Mouse (Mus musculus) hindbrain, embryonic 16.5 days (tissue): ENCODE data around the gene Ly6g6d. TPM values are rescaled to one million over a fixed set of nuclear protein-coding genes. Genes with fewer than 3 reads are reported as not detected.

Source experiments
- ATAC-seq: fragments of 200-750 bp; cut with Nextera tagmentation; 2 replicates; pipeline ENCODE4 v1.8.0; 2017; ENCODE audit warnings: moderate TSS enrichment, moderate library complexity
- H3K27ac ChIP-seq: fragments of 300-500 bp; sonication (generic); 2 replicates; pipeline ENCODE4 v1.5.1; 2014; ENCODE audit warnings: low read depth, mild to moderate bottlenecking, control low read depth, low read length, moderate library complexity
- H3K27me3 ChIP-seq: fragments of 300-500 bp; sonication (generic); replicated peaks from 2 replicates; pipeline ENCODE4 v1.6.1; 2014; ENCODE audit warnings: low read length; ENCODE audit not compliant: control insufficient read depth, insufficient read depth
- H3K36me3 ChIP-seq: fragments of 300-500 bp; sonication (generic); 2 replicates; pipeline ENCODE4 v1.6.1; 2014; ENCODE audit warnings: mild to moderate bottlenecking, low read length, moderate library complexity, mixed read lengths; ENCODE audit not compliant: control insufficient read depth, insufficient read depth
- H3K4me1 ChIP-seq: fragments of 300-500 bp; sonication (generic); 2 replicates; pipeline ENCODE4 v1.6.1; 2014; ENCODE audit warnings: low read depth, low read length; ENCODE audit not compliant: control insufficient read depth, insufficient read depth
- H3K4me2 ChIP-seq: fragments of 300-500 bp; sonication (generic); 2 replicates; pipeline ENCODE4 v1.6.1; 2014; ENCODE audit warnings: mild to moderate bottlenecking, low read length, control low read depth, moderate library complexity
- H3K4me3 ChIP-seq: fragments of 300-500 bp; sonication (generic); 2 replicates; pipeline ENCODE4 v1.5.1; 2014; ENCODE audit warnings: mild to moderate bottlenecking, low read length, control low read depth, moderate library complexity
- H3K9ac ChIP-seq: fragments of 300-500 bp; sonication (generic); 2 replicates; pipeline ENCODE4 v1.6.1; 2014; ENCODE audit warnings: low read depth, mild to moderate bottlenecking, control low read depth, low read length, moderate library complexity
- H3K9me3 ChIP-seq: fragments of 300-500 bp; sonication (generic); 2 replicates; pipeline ENCODE4 v1.6.1; 2014; ENCODE audit warnings: mild to moderate bottlenecking, low read length, moderate library complexity; ENCODE audit not compliant: control insufficient read depth
- WGBS: fragments of 180-500 bp; shearing (Covaris S2); extraction: QIAGEN DNeasy Blood & Tissue Kit; methylation state at CpG from one replicate; pipeline ENCODE4 v1.1.7; 2014; 5-methylcytosine and 5-hydroxymethylcytosine counted together
- polyA plus RNA-seq: library from polyadenylated mRNA; unstranded; fragments of >200 nt; fragmentation: Nextera tagmentation; extraction: Ambion mirVana; gene quantifications from 2 replicates; pipeline ENCODE4 v1.2.1, GENCODE M21; 2015

Gene Ly6g6d
- polyA plus RNA-seq, 1 experiment from 2014 or later: 0.68 TPM

GRCm38 (mm10) chr17:35064378-35064877, 13.4 kb downstream of the Ly6g6d start:
- peak overlapping the region; percentile 55 for H3K4me2 ChIP-seq
- H3K4me1 ChIP-seq: peaks cover 24% of the 10 kb centered on the region
- H3K9ac ChIP-seq: no peak overlapping the region
- 41% methylated on average over 10 of the region's 10 CpGs for WGBS
- H3K27ac ChIP-seq: no peak overlapping the region
- peaks cover 18% of the 10 kb centered on the region for H3K27me3 ChIP-seq
- ATAC-seq: no peak
- H3K36me3 ChIP-seq: peaks cover 14% of the 10 kb centered on the region
- H3K4me3 ChIP-seq: no peak overlapping the region; the same call in 1 of the 2 replicates
- no peaks in the 10 kb centered on the region for H3K9me3 ChIP-seq

GRCm38 (mm10) chr17:35063466-35063865, 14.4 kb downstream of the Ly6g6d start:
- no peak overlapping the region for H3K4me2 ChIP-seq
- peaks cover 24% of the 10 kb centered on the region for H3K4me1 ChIP-seq
- no peak overlapping the region for H3K9ac ChIP-seq
- H3K27me3 ChIP-seq: peaks cover 18% of the 10 kb centered on the region
- H3K9me3 ChIP-seq: no peaks in the 10 kb centered on the region
- no peak overlapping the region for H3K4me3 ChIP-seq
- H3K27ac ChIP-seq: no peak overlapping the region
- H3K36me3 ChIP-seq: peaks cover 14% of the 10 kb centered on the region
- WGBS: 79% methylated on average over 3 of the region's 3 CpGs
- no peak for ATAC-seq

- Histone ChIP-seq H3K36me3 (peaks cover 14% of the 10 kb centered on the region), H3K27me3 (peaks cover 14% of the 10 kb centered on the region), H3K9me3 (no peaks in the 10 kb centered on the region), H3K27ac (no peak overlapping the region), H3K4me3 (no peak overlapping the region), H3K4me1 (peaks cover 24% of the 10 kb centered on the region), H3K4me2 (no peak overlapping the region), H3K9ac (no peak overlapping the region)
- no peak for ATAC-seq
- WGBS: 85% methylated on average over 8 of the region's 8 CpGs
Measured at GRCm38 (mm10) chr17:35061299-35061698, 16.6 kb downstream of the Ly6g6d start.

- no peak for ATAC-seq
- Histone ChIP-seq H3K27ac (no peak overlapping the region), H3K9ac (peak overlapping the region; percentile 86), H3K27me3 (peaks cover 14% of the 10 kb centered on the region), H3K36me3 (peaks cover 14% of the 10 kb centered on the region), H3K4me2 (peak overlapping the region; percentile 94), H3K4me1 (peaks cover 24% of the 10 kb centered on the region), H3K4me3 (peak overlapping the region; percentile 82), H3K9me3 (no peaks in the 10 kb centered on the region)
- WGBS: 60% methylated on average over 22 of the region's 22 CpGs
Measured at GRCm38 (mm10) chr17:35060737-35061297, 17.0 kb downstream of the Ly6g6d start.

GRCm38 (mm10) chr17:35060071-35060470, 17.8 kb downstream of the Ly6g6d start:
- H3K27me3 ChIP-seq: peaks cover 12% of the 10 kb centered on the region
- peak overlapping the region; percentile 82 for H3K4me3 ChIP-seq
- H3K9me3 ChIP-seq: no peaks in the 10 kb centered on the region
- no peak for ATAC-seq
- peak overlapping the region; percentile 94 for H3K4me2 ChIP-seq
- 25% methylated on average over 14 of the region's 14 CpGs for WGBS
- H3K9ac ChIP-seq: peak overlapping the region; percentile 86
- peaks cover 19% of the 10 kb centered on the region for H3K4me1 ChIP-seq
- no peak overlapping the region; the same call in 1 of the 2 replicates for H3K27ac ChIP-seq
- peaks cover 14% of the 10 kb centered on the region for H3K36me3 ChIP-seq

- peak within 1 kb of the TSS; percentile 86 for H3K9ac ChIP-seq
- H3K27ac ChIP-seq: peak within 1 kb of the TSS; percentile 89
- peak; percentile 91 for ATAC-seq
- H3K27me3 ChIP-seq: peaks cover 9% of the 10 kb centered on the region
- peak within 1 kb of the TSS; percentile 94 for H3K4me2 ChIP-seq
- H3K4me3 ChIP-seq: peak within 1 kb of the TSS; percentile 82
- H3K36me3 ChIP-seq: peaks cover 16% of the 10 kb centered on the region
- 0% methylated on average over 57 of the region's 57 CpGs for WGBS
- H3K4me1 ChIP-seq: peaks cover 14% of the 10 kb centered on the region
- H3K9me3 ChIP-seq: no peaks in the 10 kb centered on the region
Measured at GRCm38 (mm10) chr17:35058911-35059892, 18.7 kb downstream of the Ly6g6d start, which contains the start of gene Ddah2. Ddah2 (plus strand) TSS chr17:35059035.

- Histone ChIP-seq H3K4me3 (peak overlapping the region; percentile 82), H3K27ac (no peak overlapping the region), H3K9ac (peak overlapping the region; percentile 86), H3K27me3 (peaks cover 3% of the 10 kb centered on the region), H3K4me1 (peaks cover 14% of the 10 kb centered on the region), H3K36me3 (peaks cover 19% of the 10 kb centered on the region), H3K9me3 (no peaks in the 10 kb centered on the region), H3K4me2 (peak overlapping the region; percentile 94)
- WGBS: 66% methylated on average over 9 of the region's 9 CpGs
- peak; percentile 24 for ATAC-seq
Measured at GRCm38 (mm10) chr17:35058316-35058715, 19.5 kb downstream of the Ly6g6d start.

- Histone ChIP-seq H3K4me1 (peaks cover 14% of the 10 kb centered on the region), H3K27ac (no peak overlapping the region), H3K4me3 (no peak overlapping the region), H3K36me3 (peaks cover 15% of the 10 kb centered on the region), H3K9ac (no peak overlapping the region), H3K9me3 (no peaks in the 10 kb centered on the region), H3K4me2 (no peak overlapping the region), H3K27me3 (no peaks in the 10 kb centered on the region)
- ATAC-seq: no peak
- WGBS: 74% methylated on average over 3 of the region's 3 CpGs
Measured at GRCm38 (mm10) chr17:35057090-35057489, 20.8 kb downstream of the Ly6g6d start.
